Mouse (Mus musculus): Measurements from ENCODE around the gene Sox13.

- TF ChIP-seq CTCF (IDR thresholded peaks at IDR 0.05) (no peak), EP300 (IDR thresholded peaks at IDR 0.05) (no peak)
These were observed 44.6 kb upstream of the Sox13 start for GRCm38 (mm10) chr1:133468751-133469150.
